Mouse (Mus musculus) limb, embryonic 11.5 days (tissue): ENCODE data around the gene Lamp1. TPM values are rescaled to one million over a fixed set of nuclear protein-coding genes. Genes with fewer than 3 reads are reported as not detected.

ENCODE experiments used
- ATAC-seq: fragments of 200-750 bp; cut with Nextera tagmentation; 2 replicates; pipeline ENCODE4 v1.8.0; 2017; ENCODE audit warnings: low read depth; ENCODE audit not compliant: insufficient number of reproducible peaks, low FRiP score, low TSS enrichment
- DNase-seq: peaks from one replicate; pipeline ENCODE4 v3.0.0-alpha.2; 2015; ENCODE audit warnings: low spot score
- H3K27ac ChIP-seq: fragments of 300-500 bp; sonication (generic); replicated peaks from 2 replicates; pipeline ENCODE4 v1.5.1; 2014; ENCODE audit warnings: low read depth, mild to moderate bottlenecking, low read length
- H3K27me3 ChIP-seq: fragments of 300-500 bp; sonication (generic); 2 replicates; pipeline ENCODE4 v1.6.1; 2014; ENCODE audit warnings: mild to moderate bottlenecking, low read length, mixed read lengths; ENCODE audit not compliant: control insufficient read depth, insufficient read depth
- H3K36me3 ChIP-seq: fragments of 300-500 bp; sonication (generic); 2 replicates; pipeline ENCODE4 v1.6.1; 2014; ENCODE audit warnings: mild to moderate bottlenecking, low read length, moderate library complexity, mixed read lengths; ENCODE audit not compliant: control insufficient read depth, insufficient read depth
- H3K4me1 ChIP-seq: fragments of 300-500 bp; sonication (generic); 2 replicates; pipeline ENCODE4 v1.6.1; 2014; ENCODE audit warnings: low read length, mixed read lengths; ENCODE audit not compliant: control insufficient read depth, insufficient read depth
- H3K4me2 ChIP-seq: fragments of 300-500 bp; sonication (generic); 2 replicates; pipeline ENCODE4 v1.6.1; 2014; ENCODE audit warnings: low read depth, mild to moderate bottlenecking, moderate library complexity; ENCODE audit not compliant: severe bottlenecking
- H3K4me3 ChIP-seq: fragments of 300-500 bp; sonication (generic); 2 replicates; pipeline ENCODE4 v1.5.1; 2014; ENCODE audit warnings: low read depth, low read length
- H3K9ac ChIP-seq: fragments of 300-500 bp; sonication (generic); 2 replicates; pipeline ENCODE4 v1.6.1; 2014; ENCODE audit warnings: mild to moderate bottlenecking, low read length
- H3K9me3 ChIP-seq: fragments of 300-500 bp; sonication (generic); 2 replicates; pipeline ENCODE4 v1.6.1; 2016; ENCODE audit warnings: low read length; ENCODE audit not compliant: control insufficient read depth
- WGBS: fragments of 180-500 bp; shearing (Covaris S2); extraction: QIAGEN DNeasy Blood & Tissue Kit; methylation state at CpG from one replicate; pipeline ENCODE4 v1.1.7; 2014; 5-methylcytosine and 5-hydroxymethylcytosine counted together
- polyA plus RNA-seq: library from polyadenylated mRNA; unstranded; fragments of >200 nt; fragmentation: Nextera tagmentation; extraction: Ambion mirVana; gene quantifications from 2 replicates; pipeline ENCODE4 v1.2.1, GENCODE M21; 2014

Gene Lamp1
- polyA plus RNA-seq, 1 experiment from 2014 or later = 221 TPM

- Histone ChIP-seq H3K9me3 (no peaks in the 10 kb centered on the region), H3K27ac (no peak overlapping the region), H3K4me3 (no peak overlapping the region), H3K9ac (no peak overlapping the region), H3K4me1 (no peaks in the 10 kb centered on the region), H3K36me3 (no peaks in the 10 kb centered on the region), H3K4me2 (no peak overlapping the region), H3K27me3 (peaks cover 19% of the 10 kb centered on the region)
- 87% methylated on average over 5 of the region's 5 CpGs for WGBS
- ATAC-seq (no peak), DNase-seq (no peak)
Measured at GRCm38 (mm10) chr8:13197493-13197892, 38.5 kb downstream of the Lamp1 start.

GRCm38 (mm10) chr8:13199385-13200061, 40.6 kb downstream of the Lamp1 start:
- no peaks in the 10 kb centered on the region for H3K9me3 ChIP-seq
- H3K4me3 ChIP-seq = peak overlapping the region; percentile 83
- H3K9ac ChIP-seq = peak overlapping the region; percentile 70; the same call in 1 of the 2 replicates
- no peak overlapping the region for H3K27ac ChIP-seq
- H3K4me2 ChIP-seq = peak overlapping the region; percentile 92
- ATAC-seq (no peak), DNase-seq (no peak)
- no peaks in the 10 kb centered on the region for H3K4me1 ChIP-seq
- H3K36me3 ChIP-seq = no peaks in the 10 kb centered on the region
- 23% methylated on average over 14 of the region's 14 CpGs for WGBS
- H3K27me3 ChIP-seq = peaks cover 23% of the 10 kb centered on the region

GRCm38 (mm10) chr8:13200301-13201012, 41.5 kb downstream of the Lamp1 start, which contains the start of gene Grtp1:
TSS of gene Grtp1 (minus strand) at chr8:13200620.
- Histone ChIP-seq H3K9me3 (no peaks in the 10 kb centered on the region), H3K27ac (no peak within 1 kb of the TSS), H3K27me3 (peaks cover 23% of the 10 kb centered on the region), H3K4me3 (peak within 1 kb of the TSS; percentile 83), H3K9ac (peak within 1 kb of the TSS; percentile 70), H3K4me1 (no peaks in the 10 kb centered on the region), H3K36me3 (no peaks in the 10 kb centered on the region), H3K4me2 (peak within 1 kb of the TSS; percentile 92)
- DNase-seq (peak; percentile 70), ATAC-seq (peak; percentile 62; the same call in 1 of the 2 replicates)
- WGBS = under 1% methylated on average over 56 of the region's 58 CpGs

GRCm38 (mm10) chr8:13201013-13201334, 42.0 kb downstream of the Lamp1 start:
- WGBS = 3% methylated on average over 18 of the region's 18 CpGs
- DNase-seq = no peak
- Histone ChIP-seq H3K36me3 (no peaks in the 10 kb centered on the region), H3K27ac (no peak overlapping the region), H3K27me3 (peaks cover 23% of the 10 kb centered on the region), H3K4me3 (peak overlapping the region; percentile 83), H3K9ac (no peak overlapping the region), H3K4me1 (no peaks in the 10 kb centered on the region), H3K9me3 (no peaks in the 10 kb centered on the region), H3K4me2 (peak overlapping the region; percentile 92)
- ATAC-seq = no peak

- ATAC-seq (no peak), DNase-seq (no peak)
- no peak overlapping the region for H3K9ac ChIP-seq
- H3K4me1 ChIP-seq = no peaks in the 10 kb centered on the region
- no peaks in the 10 kb centered on the region for H3K9me3 ChIP-seq
- H3K4me3 ChIP-seq = no peak overlapping the region
- H3K27ac ChIP-seq = no peak overlapping the region
- no peaks in the 10 kb centered on the region for H3K36me3 ChIP-seq
- H3K4me2 ChIP-seq = no peak overlapping the region
- WGBS = 43% methylated on average over 3 of the region's 3 CpGs
- peaks cover 23% of the 10 kb centered on the region for H3K27me3 ChIP-seq
Measured at GRCm38 (mm10) chr8:13202041-13202440, 43.1 kb downstream of the Lamp1 start.

- Histone ChIP-seq H3K4me1 (no peaks in the 10 kb centered on the region), H3K27me3 (peaks cover 23% of the 10 kb centered on the region), H3K4me3 (no peak overlapping the region), H3K27ac (no peak overlapping the region), H3K9me3 (no peaks in the 10 kb centered on the region), H3K36me3 (no peaks in the 10 kb centered on the region), H3K4me2 (no peak overlapping the region), H3K9ac (no peak overlapping the region)
- WGBS = 91% methylated on average over 3 of the region's 3 CpGs
- no peak for DNase-seq
- no peak for ATAC-seq
Measured at GRCm38 (mm10) chr8:13202806-13203205, 43.8 kb downstream of the Lamp1 start.

- Histone ChIP-seq H3K4me1 (no peaks in the 10 kb centered on the region), H3K27ac (no peak overlapping the region), H3K27me3 (peaks cover 23% of the 10 kb centered on the region), H3K4me3 (no peak overlapping the region), H3K9me3 (no peaks in the 10 kb centered on the region), H3K36me3 (no peaks in the 10 kb centered on the region), H3K9ac (no peak overlapping the region), H3K4me2 (no peak overlapping the region)
- DNase-seq = no peak
- WGBS = 44% methylated on average over 1 of the region's 1 CpGs
- no peak for ATAC-seq
Measured at GRCm38 (mm10) chr8:13203472-13203871, 44.5 kb downstream of the Lamp1 start.

- peaks cover 23% of the 10 kb centered on the region for H3K27me3 ChIP-seq
- WGBS = 68% methylated on average over 12 of the region's 12 CpGs
- H3K4me1 ChIP-seq = no peaks in the 10 kb centered on the region
- DNase-seq (no peak), ATAC-seq (no peak)
- no peak overlapping the region for H3K4me3 ChIP-seq
- no peak overlapping the region for H3K4me2 ChIP-seq
- H3K9ac ChIP-seq = no peak overlapping the region
- no peak overlapping the region for H3K27ac ChIP-seq
- no peaks in the 10 kb centered on the region for H3K36me3 ChIP-seq
- H3K9me3 ChIP-seq = no peaks in the 10 kb centered on the region
Measured at GRCm38 (mm10) chr8:13204371-13205140, 45.6 kb downstream of the Lamp1 start.
